Mouse (Mus musculus): ENCODE results near the gene Sirt1.

Gene Sirt1

GRCm38 (mm10) chr10:63327091-63327490 lies 54.4 kb downstream of the Sirt1 start:
- DNase-seq (ENCODE audit: low spot score): no peak

DNA sequence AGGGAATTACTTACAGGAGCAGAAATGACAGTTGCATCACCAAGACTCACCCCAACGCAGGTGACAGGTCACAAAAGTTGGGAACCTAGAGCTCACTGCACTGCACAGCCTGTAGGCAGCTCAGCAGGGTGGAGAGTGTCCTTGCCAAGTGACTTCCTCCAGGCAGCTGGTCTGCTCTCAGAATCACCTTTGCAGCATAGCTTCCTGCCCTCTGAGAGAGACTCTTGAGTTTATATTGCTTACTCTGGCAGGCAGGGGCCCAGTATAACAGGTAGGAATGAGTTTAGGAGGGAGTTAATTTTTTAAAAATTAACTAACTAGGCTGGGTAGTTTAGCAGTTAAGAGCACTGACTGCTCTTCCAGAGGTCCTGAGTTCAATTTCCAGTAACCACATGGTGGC lies 67.8 kb downstream of the Sirt1 start:
- DNase-seq (ENCODE audit: low spot score): no peak

DNA sequence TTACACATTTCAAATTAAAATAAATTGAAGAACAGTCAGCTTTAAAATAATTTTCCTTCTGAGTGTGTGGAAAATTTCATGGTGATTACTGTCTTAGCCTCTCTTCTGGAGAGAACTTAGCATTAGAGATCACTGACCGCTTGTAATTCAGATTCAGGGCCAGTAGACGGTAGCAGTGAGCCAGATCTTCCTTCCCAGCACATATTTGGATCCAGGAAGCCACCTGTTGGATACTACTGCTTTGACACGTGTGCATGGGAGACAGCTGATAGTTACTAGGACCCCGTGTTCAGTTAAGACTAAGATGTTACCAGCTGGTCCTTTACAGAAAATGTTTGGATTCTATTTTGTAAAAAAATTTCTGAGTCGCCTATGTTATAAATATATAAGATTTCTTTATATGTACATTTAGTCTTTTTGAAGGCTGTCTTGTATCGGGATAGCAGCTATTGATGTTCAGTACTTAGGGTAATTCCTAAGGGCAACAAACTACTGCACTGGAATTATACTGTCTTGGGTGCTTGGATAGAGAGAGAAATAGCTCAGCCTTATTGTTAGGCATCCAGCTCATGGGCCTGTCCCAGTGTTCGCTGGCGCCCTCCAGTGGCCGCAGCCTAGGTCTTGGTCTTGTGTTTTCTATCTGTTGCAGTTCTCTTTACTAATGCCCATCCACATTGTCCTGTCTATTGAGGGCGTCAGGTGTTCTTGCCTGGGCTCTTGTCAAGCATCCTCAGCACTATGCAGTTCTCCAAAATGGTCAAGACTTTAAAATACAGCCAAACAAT lies 72.7 kb downstream of the Sirt1 start:
- peak; percentile 37 for DNase-seq (ENCODE audit: low spot score)

GRCm38 (mm10) chr10:63302356-63302755 lies 79.1 kb downstream of the Sirt1 start:
- DNase-seq (ENCODE audit: low spot score): no peak

- DNase-seq (ENCODE audit: low spot score): no peak
Observed at GRCm38 (mm10) chr10:63282846-63283245, 98.7 kb downstream of the Sirt1 start.

DNA sequence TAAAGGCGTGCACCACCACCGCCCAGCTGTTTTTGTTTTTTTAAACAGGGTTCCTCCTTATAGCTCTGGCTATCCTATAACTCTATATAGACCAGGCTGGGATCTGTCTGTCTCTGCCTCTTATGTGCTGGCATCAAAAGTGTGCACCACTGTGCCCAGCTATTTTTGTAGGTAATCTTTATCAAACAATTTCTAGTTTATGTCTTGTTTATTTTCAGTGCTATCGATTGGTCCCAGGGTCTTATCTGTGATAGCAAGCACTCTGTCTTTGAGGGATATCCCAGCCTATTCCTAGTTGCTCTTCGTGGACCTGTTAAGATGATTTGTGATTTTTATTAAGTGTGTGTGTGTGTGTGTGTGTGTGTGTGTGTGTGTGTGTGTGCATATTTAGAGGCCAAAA lies 99.1 kb downstream of the Sirt1 start:
- no peak for DNase-seq (ENCODE audit: low spot score)

DNA sequence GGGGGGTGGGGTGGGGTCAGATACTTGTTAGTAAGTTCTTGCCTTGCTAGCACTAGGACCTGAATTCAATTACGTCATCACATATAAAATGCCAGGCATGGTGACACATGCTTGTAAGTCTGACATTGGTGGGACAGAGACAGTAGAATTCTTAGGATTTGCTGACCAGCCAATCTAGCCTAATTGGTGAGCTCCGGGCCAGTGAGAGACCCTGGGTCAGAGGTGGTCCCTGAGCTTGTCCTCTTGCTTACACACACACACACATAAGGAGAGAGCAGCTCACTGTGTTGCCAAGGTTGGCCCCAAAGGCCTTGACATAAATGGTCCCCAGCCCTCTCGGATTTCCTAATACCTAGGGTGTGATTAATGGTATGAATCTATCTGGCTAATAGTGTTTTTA lies 101.7 kb downstream of the Sirt1 start:
- no peak for DNase-seq (ENCODE audit: low spot score)

- DNase-seq (ENCODE audit: low spot score): peak; percentile 39
Observed at GRCm38 (mm10) chr10:63277010-63277409, 104.5 kb downstream of the Sirt1 start.

DNA sequence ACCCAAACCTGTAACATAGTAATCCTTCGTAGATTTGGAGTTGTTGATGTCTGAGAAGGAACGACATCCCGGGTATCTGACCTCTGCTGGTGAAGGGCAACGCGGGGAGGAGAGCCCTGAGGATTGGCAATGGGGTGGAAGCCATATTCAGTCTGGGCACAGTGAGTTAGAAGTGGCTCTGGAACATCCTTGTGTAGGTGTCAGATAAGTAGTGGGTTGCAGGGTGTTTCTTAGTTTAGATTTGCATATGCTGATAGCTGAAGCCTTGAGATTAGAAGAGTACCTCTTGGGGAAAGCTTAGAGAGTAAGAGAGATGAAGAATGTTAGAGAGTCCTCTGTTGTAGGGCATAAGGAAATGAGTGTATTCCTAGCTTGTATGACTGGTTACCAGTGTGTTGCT lies 108.6 kb downstream of the Sirt1 start:
- no peak for DNase-seq (ENCODE audit: low spot score)

- DNase-seq (ENCODE audit: low spot score): no peak
Observed at GRCm38 (mm10) chr10:63272401-63272800, 109.1 kb downstream of the Sirt1 start.

Data from ovary, adult 18-20 months (tissue).